Mouse (Mus musculus) thymus, postnatal 25 days (tissue): Measurements from ENCODE around the gene Zdhhc19.
A peak's percentile ranks its signal among the peaks of the same experiment; 100 is the strongest.

Experiments
- DNase-seq: peaks from one replicate; pipeline ENCODE4 v3.0.0; 2022

The Zdhhc19 gene

GRCm38 (mm10) chr16:32495965-32496364, at the start of gene Zdhhc19:
Zdhhc19 (plus strand) TSS chr16:32496265.
- no peak for DNase-seq

- DNase-seq = no peak
These were observed 49.4 kb upstream of the Zdhhc19 start for GRCm38 (mm10) chr16:32446563-32447138.

- no peak for DNase-seq
These were observed 46.4 kb upstream of the Zdhhc19 start for GRCm38 (mm10) chr16:32449665-32450064.

- DNase-seq = no peak
These were observed 45.9 kb upstream of the Zdhhc19 start for GRCm38 (mm10) chr16:32450133-32450532.

- DNase-seq = no peak
These were observed 43.0 kb upstream of the Zdhhc19 start for GRCm38 (mm10) chr16:32453102-32453501.

GRCm38 (mm10) chr16:32454646-32455045, 41.4 kb upstream of the Zdhhc19 start:
- no peak for DNase-seq

GRCm38 (mm10) chr16:32456086-32456485, 40.0 kb upstream of the Zdhhc19 start:
- DNase-seq = no peak

- DNase-seq = no peak
These were observed 39.3 kb upstream of the Zdhhc19 start for GRCm38 (mm10) chr16:32456761-32457160.

- peak; percentile 50 for DNase-seq
These were observed 38.3 kb upstream of the Zdhhc19 start for GRCm38 (mm10) chr16:32457589-32458386.

GRCm38 (mm10) chr16:32460518-32460917, 35.5 kb upstream of the Zdhhc19 start:
- no peak for DNase-seq

GRCm38 (mm10) chr16:32461713-32462112, 34.4 kb upstream of the Zdhhc19 start:
- no peak for DNase-seq

GRCm38 (mm10) chr16:32462950-32463349, 33.1 kb upstream of the Zdhhc19 start:
- DNase-seq = no peak

- DNase-seq = no peak
These were observed 32.6 kb upstream of the Zdhhc19 start for GRCm38 (mm10) chr16:32463426-32463825.

GRCm38 (mm10) chr16:32464908-32465307, 31.2 kb upstream of the Zdhhc19 start:
- DNase-seq = no peak

GRCm38 (mm10) chr16:32468488-32468887, 27.6 kb upstream of the Zdhhc19 start:
- no peak for DNase-seq

- no peak for DNase-seq
These were observed 26.5 kb upstream of the Zdhhc19 start for GRCm38 (mm10) chr16:32469404-32470105.

- DNase-seq = no peak
These were observed 23.6 kb upstream of the Zdhhc19 start for GRCm38 (mm10) chr16:32472276-32473015.

- no peak for DNase-seq
These were observed 18.8 kb upstream of the Zdhhc19 start for GRCm38 (mm10) chr16:32477315-32477714.

- no peak for DNase-seq
These were observed 16.6 kb upstream of the Zdhhc19 start for GRCm38 (mm10) chr16:32479415-32479814.

- no peak for DNase-seq
These were observed 11.6 kb upstream of the Zdhhc19 start for GRCm38 (mm10) chr16:32484431-32484871.

- DNase-seq = no peak
These were observed 10.9 kb upstream of the Zdhhc19 start for GRCm38 (mm10) chr16:32485209-32485608.

GRCm38 (mm10) chr16:32486046-32486445, 10.0 kb upstream of the Zdhhc19 start:
- DNase-seq = no peak
